Mouse (Mus musculus) embryonic fibroblast, embryonic 13.5 days (primary cell): Measurements from ENCODE around the gene Col4a2.

Experiments used
- CTCF ChIP-seq: IDR thresholded peaks from 2 replicates; pipeline ENCODE4 v1.5.1; 2011; ENCODE audit warnings: mild to moderate bottlenecking, control low read depth, low read length, moderate library complexity, borderline replicate concordance; ENCODE audit not compliant: insufficient read depth
- POLR2A ChIP-seq: IDR thresholded peaks from 2 replicates; pipeline ENCODE4 v1.6.1; 2011; ENCODE audit warnings: low read depth, mild to moderate bottlenecking, control low read depth, low read length, moderate library complexity

DNA sequence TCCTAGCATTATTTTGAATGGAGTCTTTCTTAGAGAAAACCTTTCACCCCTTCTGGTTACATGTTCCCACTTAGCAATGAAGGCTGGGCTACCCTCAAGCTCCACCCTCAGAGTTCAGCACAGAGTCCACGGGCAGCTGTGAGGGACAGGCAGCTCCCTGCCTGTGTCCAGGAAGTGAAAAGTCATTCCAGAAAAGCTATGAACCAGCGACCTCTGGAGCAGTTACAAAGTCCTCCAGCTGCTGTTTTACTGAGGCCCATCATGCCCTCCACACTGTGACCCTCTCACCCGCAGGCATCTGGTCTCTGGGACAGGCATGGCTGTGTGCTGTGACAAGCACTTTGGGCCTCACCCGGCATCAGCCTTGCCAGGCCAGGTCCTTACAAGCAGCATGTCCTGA lies 160.5 kb downstream of the Col4a2 start:
- no peak for TF ChIP-seq CTCF
- TF ChIP-seq POLR2A = no peak
